Mouse (Mus musculus): ENCODE measurements around the gene Asic2.
A peak's percentile ranks its signal among the peaks of the same experiment; 100 is the strongest.

Asic2 gene

DNA sequence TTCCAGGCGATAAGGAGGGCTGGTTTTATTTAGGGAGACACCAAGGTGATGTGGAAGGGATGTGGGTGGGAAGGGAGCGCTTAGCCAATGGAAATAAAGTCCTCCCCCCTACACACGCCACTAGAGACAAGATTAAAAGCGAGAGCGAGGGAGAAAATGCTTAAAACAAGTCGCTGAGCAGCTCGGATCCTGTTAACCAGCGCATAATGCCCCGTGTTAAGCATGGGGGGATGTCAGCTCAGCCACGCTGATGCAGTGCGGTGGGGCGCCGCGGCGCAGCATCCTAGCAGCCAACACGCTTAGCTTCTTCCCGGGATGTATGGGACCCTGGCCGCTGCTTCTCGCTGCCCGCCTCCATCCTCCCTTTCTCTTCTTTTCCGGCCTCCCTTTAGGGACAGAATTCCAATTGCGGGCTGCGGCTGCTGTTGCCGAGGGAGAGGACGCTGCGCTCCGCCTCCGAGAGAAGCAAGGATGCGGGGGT, at the start of gene Asic2:
Gene Asic2, minus strand, starts transcription at position 57 of the 481 bp plus-strand sequence.
- DNase-seq (ENCODE audit: low spot score in 2 of 2) = peak; percentile 79 to 82

DNA sequence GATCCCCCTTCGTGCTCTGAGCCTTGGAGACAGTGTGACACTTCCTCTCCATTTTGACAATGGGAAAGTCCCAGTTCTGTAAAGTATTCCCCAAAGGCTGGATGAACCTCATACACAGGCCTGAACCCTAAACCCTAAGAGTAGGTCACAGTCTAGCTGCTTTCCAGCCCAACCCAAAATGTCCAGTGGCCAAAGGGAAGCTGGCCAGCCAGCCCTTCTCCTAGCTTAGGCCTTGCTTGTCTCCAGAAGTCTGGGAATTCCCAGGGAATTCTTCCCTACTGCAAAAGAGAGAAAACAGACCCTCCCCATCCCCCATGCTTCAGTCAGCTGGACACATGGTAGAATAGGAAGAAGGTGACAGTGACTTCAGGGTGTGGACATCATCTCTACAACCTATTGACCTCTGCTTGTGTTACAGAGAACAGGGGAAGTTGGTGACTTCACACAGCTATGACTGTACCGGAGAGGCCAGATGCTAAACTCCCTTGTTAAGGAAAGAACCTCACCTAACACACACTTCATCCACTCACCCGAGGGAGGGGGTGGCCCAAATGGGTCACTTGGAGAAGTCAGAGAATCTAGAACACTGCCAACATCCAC, 48.0 kb upstream of the Asic2 start:
- no peak for DNase-seq (ENCODE audit: low spot score in 2 of 2)

DNA sequence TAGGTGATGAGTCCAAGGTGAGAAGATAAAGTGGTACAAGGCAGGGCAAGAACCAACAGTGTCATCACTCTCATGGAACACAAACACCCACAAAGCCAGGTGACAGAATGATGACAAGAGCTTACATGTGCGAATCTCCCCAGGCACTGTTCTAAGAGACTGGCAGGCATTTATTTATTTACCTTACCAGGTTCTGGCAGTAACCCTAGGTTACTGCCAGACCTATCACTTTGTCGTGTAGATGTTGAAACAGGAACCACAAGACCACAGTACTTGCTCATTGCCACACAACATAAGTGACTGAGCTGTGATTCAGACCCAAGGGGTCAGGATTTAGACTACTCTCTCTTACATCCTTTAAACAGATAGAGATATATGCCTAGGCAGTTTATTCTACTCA, 46.8 kb upstream of the Asic2 start:
- DNase-seq (ENCODE audit: low spot score in 2 of 2) = no peak

DNA sequence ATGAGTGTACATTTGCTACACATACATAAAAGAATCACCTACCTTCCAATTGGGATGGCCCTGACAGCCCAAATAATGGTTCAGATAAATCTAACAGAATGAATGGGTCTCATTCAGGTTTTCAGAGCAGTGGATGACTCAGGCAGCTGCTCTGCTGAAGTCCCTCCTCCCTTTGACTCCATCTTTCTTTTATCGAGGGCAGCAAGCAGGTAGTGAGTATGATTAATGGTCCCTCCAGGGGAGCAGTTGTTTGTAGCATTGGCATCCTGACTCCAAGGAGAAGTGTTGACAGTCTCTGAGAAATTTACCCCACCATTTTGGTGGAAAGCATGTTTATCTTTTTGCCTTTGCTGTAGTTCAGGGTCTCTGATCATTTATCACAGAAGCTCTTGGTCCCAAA, 45.5 kb upstream of the Asic2 start:
- DNase-seq (ENCODE audit: low spot score in 2 of 2) = no peak

DNA sequence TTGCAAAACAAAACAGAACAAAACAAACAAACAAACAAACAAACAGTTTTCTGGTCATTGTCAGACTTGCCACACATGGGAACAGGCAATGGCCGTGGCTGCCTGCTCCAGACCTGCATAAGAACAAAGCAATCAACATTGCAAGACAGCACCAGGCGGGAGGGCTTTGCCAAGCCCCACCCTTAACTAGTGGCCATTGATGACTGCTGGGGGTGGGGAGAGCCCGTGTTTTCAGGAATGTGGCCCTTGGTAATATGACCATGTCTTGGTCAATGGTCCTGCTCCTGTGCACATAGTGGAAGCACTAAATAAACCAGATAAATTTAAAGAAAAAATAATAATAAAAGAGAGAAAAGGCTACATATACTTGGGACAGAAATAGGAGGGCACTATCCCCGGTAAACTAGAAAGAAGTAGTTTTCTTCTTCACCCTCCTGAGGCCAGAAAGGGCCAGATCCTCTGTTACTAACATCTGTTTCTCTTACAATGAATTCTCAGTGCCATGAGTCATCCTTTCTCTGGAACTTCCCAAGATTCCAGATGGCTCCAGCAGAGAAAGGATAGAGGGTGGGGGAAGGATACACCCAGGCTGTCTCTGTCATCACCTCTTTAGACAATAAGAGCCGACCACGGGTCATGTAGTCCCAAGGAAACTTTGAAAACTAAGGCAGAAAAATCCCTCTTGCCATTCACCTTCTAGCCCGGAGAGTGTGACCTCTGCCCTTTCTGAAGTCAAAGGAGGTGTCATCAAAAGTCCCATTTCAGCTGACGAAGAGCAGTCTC, 43.3 kb upstream of the Asic2 start:
- DNase-seq (ENCODE audit: low spot score in 2 of 2) = no peak

DNA sequence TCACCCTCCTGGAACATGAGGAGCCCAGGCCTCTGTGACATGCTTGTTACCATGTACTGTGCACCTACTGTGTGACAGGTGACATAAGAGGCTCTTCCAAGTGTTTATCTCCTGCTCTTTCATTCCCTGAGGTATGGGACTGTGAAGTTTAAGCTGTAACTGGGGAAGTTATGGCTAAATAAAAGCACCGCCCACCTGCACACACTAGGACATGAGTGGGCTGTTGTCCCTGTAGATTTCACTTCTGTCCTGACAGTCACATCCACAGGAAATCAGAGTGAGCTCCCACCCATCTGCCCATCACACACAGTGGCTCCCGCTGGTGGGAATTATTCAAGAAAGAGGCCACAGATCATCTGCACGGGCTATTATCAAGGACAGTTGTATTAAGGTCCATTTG, 41.9 kb upstream of the Asic2 start:
- peak; percentile 26 to 33 for DNase-seq (ENCODE audit: low spot score in 2 of 2)

DNA sequence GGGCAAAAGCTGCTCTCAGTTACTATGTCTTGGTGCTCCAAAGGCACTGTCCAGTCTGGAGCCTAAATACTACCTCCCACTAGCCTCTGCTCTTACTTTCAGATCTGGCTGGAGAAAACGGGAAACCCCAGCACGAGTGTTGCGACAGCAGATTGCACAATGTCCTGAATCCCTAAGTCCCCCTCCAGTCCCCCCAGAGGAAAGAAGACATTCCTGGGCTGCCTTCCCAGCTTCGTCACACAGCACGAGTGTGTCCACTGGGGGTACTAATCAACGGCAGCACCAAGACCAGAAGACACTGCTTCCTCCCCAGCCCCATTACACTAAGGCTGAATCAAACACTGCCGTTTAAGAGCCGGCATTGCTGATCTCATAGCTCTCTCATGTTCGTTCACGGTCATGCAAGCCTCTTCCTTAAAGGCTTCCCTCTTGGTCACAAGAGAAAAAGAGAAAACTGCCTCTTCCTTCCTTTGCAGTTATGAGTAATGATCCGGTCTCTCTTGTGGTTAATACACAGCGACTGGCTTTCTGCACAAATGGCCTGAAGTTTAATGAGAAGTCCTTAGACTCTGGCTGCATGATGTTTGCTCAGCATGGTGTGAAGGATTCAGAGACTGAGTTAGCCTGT, 38.7 kb upstream of the Asic2 start:
- DNase-seq (ENCODE audit: low spot score in 2 of 2) = no peak

DNA sequence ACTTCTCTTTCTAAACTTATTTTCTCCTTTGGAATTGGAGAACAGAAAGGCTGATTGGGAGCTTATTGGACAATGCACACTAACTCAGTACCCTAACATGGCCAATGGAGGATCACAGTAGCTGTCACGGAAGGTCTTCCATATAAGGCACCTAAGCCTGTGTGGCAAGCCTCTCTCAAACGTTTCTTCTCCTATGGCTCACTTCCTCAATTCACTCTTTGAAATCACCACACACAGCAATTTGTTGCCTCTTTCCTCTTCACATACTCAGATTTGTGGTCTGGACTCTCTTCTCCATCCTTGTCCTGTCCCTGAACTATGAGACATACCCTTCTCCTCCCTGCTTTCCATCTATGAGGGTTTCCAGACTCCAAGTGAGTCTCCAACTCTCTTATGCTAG, 36.6 kb upstream of the Asic2 start:
- no peak for DNase-seq (ENCODE audit: low spot score in 2 of 2)

DNA sequence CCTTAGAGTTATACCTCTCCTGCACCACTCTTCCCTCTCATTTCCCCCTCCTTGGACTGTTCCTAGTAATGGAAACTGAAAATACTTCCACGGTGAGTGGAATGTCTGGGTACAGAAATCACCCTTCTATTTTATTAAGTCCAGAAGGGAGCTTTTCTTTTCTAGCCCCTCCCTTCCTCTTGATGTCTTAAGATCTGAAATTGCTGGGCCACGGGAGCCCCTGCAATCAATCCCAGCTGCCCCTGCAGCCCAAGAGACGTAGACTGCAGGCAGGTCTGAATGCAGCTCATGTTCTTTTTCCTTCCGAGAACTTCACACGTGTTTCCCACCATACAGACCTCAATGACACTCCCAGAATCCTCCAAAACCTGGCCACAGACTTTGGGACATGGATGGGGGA, 32.3 kb upstream of the Asic2 start:
- DNase-seq (ENCODE audit: low spot score in 2 of 2) = no peak

DNA sequence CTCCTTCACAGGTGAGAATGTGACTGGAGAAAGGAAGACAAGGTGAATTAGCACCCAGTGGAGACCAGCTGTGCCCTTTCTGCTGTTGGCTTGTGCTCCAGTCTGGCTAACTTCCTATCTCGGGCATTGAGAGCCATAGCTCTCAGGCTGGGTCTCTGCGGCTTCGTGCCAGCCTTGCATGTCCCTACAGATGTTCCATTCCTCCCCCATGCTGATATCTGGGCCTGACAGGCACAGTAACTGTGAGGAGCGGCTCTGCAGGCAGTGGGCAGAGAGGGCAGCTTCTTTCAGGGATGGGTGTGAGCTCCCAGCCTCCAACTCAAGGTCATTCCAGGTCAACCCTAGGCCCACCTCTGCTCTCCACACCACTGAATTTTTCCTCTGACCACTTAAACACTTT, 31.2 kb upstream of the Asic2 start:
- DNase-seq (ENCODE audit: low spot score in 2 of 2) = no peak

DNA sequence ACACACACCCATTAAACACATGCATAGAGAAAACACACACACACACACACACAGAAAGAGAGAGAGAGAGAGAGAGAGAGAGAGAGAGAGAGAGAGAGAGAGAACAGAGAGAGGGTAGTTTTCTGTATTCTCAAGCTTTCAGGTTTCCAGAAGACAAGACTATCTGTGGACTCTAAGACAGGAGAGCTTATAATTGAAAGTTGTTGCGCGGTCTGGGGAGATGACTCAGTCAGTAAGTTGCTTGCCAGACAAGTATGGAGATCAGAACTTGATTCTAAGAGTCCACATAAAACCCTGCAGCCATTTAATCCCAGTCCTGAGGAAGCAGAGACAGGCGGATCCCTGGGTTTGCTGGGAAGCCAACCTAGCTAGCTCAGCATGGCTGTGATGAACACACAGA, 30.4 kb upstream of the Asic2 start:
- DNase-seq (ENCODE audit: low spot score in 2 of 2) = no peak

DNA sequence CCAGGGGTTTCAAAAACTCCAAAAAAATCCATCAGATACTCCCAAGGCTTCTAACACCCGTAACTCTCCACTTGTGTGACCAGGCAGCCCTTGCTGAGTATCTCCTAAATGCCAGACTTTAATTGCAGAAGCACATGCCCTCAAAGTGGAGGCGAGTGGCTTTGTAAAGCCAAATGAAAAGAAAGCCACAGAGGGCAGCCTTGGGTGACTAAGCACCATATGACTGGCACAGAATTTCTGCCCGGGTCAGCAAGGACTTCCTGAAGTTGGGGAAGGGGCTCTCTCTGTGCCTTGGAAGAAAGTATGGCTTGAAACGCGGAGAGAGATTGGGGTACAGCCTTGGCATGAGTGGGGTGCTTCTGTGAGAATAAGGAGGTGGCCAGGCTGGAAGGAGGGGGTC, 28.8 kb upstream of the Asic2 start:
- DNase-seq (ENCODE audit: low spot score in 2 of 2) = no peak

DNA sequence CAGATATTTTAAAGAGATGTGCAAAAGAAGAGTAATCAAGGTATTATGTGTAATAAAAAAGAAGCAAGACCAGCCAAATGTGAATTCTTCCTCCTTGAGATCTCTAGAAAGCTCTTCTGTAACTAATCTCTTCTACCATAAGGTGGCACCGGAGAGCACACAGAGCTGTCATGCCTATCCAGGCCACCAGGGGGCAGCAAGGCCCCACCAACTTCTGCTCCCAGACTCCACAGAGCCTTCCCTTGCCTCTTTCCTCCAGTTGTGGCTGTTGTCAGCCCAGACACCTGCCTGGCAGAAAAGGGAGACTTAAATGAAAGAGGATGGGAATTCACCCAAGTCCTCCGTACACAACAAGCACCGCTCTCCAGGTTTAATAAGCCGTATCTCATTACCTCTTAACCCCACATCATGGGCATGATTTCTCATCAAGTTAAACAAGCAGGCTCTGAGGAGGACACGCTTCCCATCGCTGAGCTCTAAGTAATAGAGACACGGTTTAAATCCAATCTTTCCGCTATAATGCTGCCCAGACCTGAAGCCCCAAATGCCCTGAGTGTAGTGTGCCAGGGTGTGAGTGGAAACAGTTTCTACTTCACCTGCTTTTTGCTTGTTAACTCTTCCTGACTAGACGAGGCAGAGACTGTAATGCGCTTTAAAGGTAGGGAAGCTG, 28.1 kb upstream of the Asic2 start:
- peak; percentile 83 to 85 for DNase-seq (ENCODE audit: low spot score in 2 of 2)

DNA sequence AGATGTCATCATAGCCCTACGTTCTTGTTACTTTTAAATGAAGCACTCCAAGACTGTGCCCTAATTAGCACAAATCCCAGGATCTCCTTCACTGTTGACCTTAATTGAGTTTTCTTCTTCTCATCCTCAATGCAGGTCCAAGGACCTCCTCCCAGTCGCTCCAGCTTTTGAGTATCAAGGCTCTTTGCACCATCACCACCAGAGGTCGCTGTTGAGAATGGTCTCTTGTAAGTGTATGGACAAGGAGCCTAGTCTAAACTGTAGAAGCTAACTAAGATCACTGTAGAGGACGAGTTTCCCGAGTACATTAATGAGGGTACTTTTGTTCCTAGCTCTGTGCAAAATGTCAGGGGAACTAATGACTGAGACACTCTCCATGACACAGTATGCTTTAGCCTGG, 14.9 kb upstream of the Asic2 start:
- peak; percentile 67 to 80 for DNase-seq (ENCODE audit: low spot score in 2 of 2)

DNA sequence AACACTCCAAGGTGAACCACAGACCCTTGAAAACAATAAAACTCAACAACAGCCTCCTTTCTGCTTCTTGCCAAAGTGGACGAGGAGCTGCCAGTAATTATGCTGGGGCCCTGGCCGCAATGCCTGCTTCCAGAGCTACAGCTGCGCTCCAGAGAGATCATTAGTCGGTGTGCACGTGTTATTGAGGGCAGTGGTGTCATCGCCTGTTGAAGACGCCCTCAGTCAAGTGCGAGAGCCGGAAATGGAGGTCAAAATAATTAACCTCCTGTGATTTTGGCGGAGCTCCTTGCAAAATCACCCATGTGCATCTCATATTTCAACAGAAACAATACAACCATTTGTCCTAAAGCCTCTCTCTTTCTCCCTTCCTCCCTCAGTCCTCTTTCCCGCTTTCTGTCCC, 13.9 kb upstream of the Asic2 start:
- DNase-seq (ENCODE audit: low spot score in 2 of 2) = no peak

DNA sequence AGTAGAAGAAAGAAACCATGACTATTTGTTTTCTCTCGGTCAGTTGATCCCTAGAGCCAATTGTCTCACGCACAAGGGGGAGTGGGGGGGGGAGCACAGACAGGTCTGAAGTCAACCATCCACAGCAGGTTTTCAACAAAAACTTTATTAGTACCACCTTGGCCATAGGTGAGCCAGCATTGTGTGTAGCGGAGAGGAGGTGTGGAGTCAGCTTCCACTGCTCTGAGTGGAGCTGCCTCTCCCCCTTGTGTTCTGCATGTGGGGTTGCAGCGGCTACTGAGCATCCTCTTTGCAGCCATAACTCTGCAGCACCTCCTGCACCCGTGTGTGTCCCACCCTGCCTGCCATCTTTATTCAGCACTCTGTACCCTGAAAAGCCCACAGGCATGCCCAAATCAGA, 6.3 kb upstream of the Asic2 start:
- peak; percentile 37 to 52 for DNase-seq (ENCODE audit: low spot score in 2 of 2)

DNA sequence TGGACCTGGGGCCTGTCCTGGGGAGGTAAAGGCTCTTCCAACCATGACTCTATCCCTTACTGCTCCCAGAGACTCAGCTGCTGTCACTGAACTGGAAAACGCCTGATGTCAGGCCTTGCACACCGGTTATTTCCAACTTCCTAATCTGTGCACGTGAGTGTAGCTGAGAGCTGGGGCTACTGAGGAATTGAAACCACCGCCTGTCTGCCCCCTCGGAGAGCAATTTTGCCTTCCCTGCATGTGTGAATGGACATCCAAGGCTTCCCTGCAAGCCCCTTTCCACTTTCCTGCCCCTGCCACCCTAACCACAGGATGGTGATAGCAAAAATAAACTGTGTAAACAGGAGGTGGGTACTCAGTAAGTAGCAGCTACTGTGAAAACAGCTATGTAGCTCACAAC, 5.4 kb upstream of the Asic2 start:
- DNase-seq (ENCODE audit: low spot score in 2 of 2) = no peak

DNA sequence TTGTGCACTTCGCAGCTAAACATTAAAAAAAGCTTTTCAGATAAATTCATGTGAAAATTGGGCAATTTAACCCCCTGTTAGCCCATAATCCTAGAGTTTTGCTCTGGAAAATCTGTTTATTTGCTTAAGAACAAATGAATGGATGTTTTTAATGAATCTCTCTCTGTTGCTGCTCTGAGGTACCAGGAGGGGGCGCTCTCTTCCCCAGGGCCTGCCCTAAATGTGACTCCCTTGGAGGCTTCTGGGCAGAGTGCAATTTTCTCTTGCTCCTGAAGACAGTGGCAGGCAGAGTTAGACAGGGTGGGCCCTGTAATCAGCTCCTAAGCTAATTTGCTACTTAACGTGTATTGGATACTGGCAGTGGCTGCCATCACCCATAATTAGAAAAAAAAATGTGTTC, 3.8 kb upstream of the Asic2 start:
- no peak for DNase-seq (ENCODE audit: low spot score in 2 of 2)

DNA sequence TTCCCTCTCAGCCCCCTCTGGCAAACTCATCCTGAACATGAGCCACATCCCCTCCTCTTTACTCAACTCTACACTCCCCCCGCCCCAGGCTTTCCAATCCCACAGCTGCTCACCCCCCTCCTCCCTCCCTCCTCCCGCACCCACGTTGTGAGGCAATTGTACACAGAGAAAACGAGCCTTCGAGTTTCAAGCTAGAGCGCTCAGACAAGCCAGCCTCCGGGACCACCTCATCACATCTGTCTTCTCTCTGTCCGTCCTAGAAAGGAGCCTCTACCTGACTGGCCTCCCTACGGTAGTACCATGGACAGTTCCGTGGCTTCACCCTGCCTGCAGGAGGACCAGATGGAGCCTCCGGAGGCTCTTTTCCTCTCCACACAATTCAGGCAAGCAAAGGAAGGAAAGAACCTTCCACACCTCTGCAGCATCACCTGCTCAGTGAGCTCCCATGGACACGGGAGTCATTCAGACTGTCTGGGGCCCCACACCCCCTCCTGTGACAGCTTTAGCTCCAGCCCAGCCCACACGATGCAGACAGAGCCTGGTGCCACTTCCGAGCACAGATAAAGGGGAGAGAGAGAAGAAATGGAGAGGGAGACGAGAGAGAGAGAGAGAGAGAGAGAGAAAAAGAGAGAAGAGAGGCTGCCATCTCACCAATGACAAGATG, 1.5 kb downstream of the Asic2 start:
- peak; percentile 55 to 56 for DNase-seq (ENCODE audit: low spot score in 2 of 2)

DNA sequence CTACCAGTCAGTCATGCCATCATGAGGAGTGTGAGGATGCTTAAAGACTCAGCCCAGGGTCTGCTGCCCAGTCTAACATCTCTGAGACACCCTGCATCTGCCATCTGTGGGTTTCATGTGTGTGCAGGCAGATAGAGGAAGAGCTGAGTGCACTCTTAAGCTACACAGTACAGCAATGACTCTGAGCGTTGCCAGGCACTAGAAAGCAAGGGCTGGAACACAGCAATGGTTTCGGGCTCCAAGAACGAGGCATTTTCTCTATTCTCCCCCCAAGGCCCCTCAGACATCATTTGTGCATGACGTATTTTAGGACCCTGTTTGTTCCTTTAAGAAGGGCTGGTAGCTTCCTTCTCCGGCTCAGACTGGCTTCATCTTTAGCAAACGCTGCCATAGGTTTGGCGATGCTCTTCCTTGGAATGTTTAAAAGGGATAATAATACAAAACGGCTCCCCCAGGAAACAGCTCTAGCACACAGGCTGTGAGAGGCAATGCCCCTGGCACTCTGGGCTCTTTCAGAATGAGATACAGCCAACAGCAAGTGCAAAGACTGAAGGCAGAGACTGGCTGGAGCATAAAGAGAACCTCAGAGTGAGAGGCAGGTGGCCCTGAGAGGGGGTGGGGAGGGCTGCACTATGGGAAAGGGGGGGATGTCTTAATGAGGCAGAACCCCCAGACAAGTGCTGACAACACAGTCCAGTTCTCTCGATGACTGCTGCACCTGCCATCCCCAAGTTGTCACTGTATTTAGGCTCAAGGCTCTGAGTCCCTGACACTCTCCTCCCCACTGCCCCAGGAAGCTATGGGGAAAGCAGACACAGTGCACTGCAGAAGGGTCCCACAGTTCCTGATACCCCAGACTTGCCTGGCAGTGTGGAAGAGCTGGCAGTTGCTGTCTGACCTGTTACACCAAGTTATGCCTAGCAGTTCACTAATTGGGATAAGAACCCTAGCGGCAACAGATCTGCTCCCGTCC, 2.3 kb downstream of the Asic2 start:
- peak in 1 of 2 experiments; percentile 48 for DNase-seq (ENCODE audit: low spot score in 2 of 2)

DNA sequence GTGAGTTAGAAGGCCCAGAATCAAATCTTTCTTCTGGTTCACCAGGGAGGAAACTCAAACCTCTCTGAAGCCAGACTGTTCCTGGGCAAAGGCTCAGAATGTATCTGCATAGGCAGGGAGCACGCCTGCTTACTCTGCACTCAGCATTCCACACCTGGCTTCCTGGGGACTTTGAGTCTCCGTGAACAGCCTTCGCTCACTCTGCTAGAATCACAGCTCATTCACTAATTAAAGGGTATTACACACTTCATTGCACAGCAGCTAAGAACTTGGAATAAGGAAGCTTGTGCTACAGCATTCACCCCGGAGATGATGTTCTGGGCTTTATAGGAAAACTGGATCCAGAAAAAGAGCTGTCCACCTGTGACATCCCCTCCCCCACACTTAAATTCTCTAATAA, 3.7 kb downstream of the Asic2 start:
- no peak for DNase-seq (ENCODE audit: low spot score in 2 of 2)

Measured in right cerebral cortex, adult 2 months (tissue).